Mouse (Mus musculus) lung, postnatal 10 days (tissue): ENCODE measurements around the gene Lpin2.

Experiments
- DNase-seq: peaks from one replicate; pipeline ENCODE4 v3.0.0; 2021

Lpin2 gene

GRCm38 (mm10) chr17:71268599-71268998 lies 86.2 kb downstream of the Lpin2 start:
- DNase-seq, result no peak

GRCm38 (mm10) chr17:71273901-71274300 lies 91.5 kb downstream of the Lpin2 start:
- no peak for DNase-seq

GRCm38 (mm10) chr17:71276771-71277170 lies 94.4 kb downstream of the Lpin2 start:
- no peak for DNase-seq

- no peak for DNase-seq
Observed at GRCm38 (mm10) chr17:71277701-71278491, 95.5 kb downstream of the Lpin2 start.

GRCm38 (mm10) chr17:71282716-71283115 lies 100.4 kb downstream of the Lpin2 start:
- no peak for DNase-seq

GRCm38 (mm10) chr17:71283237-71283636 lies 100.9 kb downstream of the Lpin2 start:
- DNase-seq, result peak; percentile 91

GRCm38 (mm10) chr17:71284890-71285289 lies 102.5 kb downstream of the Lpin2 start:
- DNase-seq, result no peak

GRCm38 (mm10) chr17:71285929-71286328 lies 103.6 kb downstream of the Lpin2 start:
- DNase-seq, result peak; percentile 48

- no peak for DNase-seq
Observed at GRCm38 (mm10) chr17:71287586-71287985, 105.2 kb downstream of the Lpin2 start.

GRCm38 (mm10) chr17:71288145-71288758 lies 105.9 kb downstream of the Lpin2 start:
- no peak for DNase-seq

GRCm38 (mm10) chr17:71288808-71289548 lies 106.6 kb downstream of the Lpin2 start:
- no peak for DNase-seq

GRCm38 (mm10) chr17:71289572-71290176 lies 107.3 kb downstream of the Lpin2 start:
- DNase-seq, result no peak

- no peak for DNase-seq
Observed at GRCm38 (mm10) chr17:71290486-71291410, 108.4 kb downstream of the Lpin2 start.

- DNase-seq, result no peak
Observed at GRCm38 (mm10) chr17:71291897-71292420, 109.6 kb downstream of the Lpin2 start.

GRCm38 (mm10) chr17:71292897-71293296 lies 110.5 kb downstream of the Lpin2 start:
- no peak for DNase-seq

- no peak for DNase-seq
Observed at GRCm38 (mm10) chr17:71294570-71294969, 112.2 kb downstream of the Lpin2 start.
